Mouse (Mus musculus) small intestine, adult 2 months (tissue): ENCODE measurements at regions not wholly inside any gene's neighbourhood (a gene's known extent, or its start where the extent isn't known, plus 50 kb on each side); places are given as distances from the start of the nearest gene placed in this dataset.

Experiments
- CTCF ChIP-seq: fragments of 200-500 bp; IDR thresholded peaks from 2 replicates; pipeline ENCODE4 v1.5.1; 2012; ENCODE audit warnings: low read depth, mild to moderate bottlenecking, control low read depth, inconsistent platforms, low read length, moderate library complexity, mixed read lengths; ENCODE audit not compliant: insufficient replicate concordance, insufficient read length; ENCODE audit errors: extremely low read depth
- POLR2A ChIP-seq: fragments of 200-500 bp; IDR thresholded peaks from 2 replicates; pipeline ENCODE4 v1.6.1; 2012; ENCODE audit warnings: low read depth, mild to moderate bottlenecking, control low read depth, inconsistent platforms, low read length, moderate library complexity

- no peak for TF ChIP-seq CTCF
- no peak for TF ChIP-seq POLR2A
These were observed 327.8 kb upstream of the Klf4 start for GRCm38 (mm10) chr4:55860055-55860454.
